Mouse (Mus musculus): Measurements from ENCODE around the gene Zmynd10.
"Not testable (repeated sequence)": the region's sequence is repeated elsewhere in the genome, so short reads cannot be mapped to it uniquely, and the experiment has no call there.

The Zmynd10 gene

GRCm38 (mm10) chr9:107563029-107563581 is 16.0 kb downstream of the Zmynd10 start, which contains the start of gene Tusc2:
Gene Tusc2 (plus strand): TSS chr9:107563255.
- DNase-seq: peak; percentile 93

- DNase-seq: not testable (repeated sequence)
These were observed 18.5 kb downstream of the Zmynd10 start for GRCm38 (mm10) chr9:107565556-107565955.

GRCm38 (mm10) chr9:107566041-107566709 is 19.1 kb downstream of the Zmynd10 start:
- peak; percentile 95 for DNase-seq

- DNase-seq: peak; percentile 60
These were observed 19.8 kb downstream of the Zmynd10 start for GRCm38 (mm10) chr9:107566855-107567254.

GRCm38 (mm10) chr9:107567702-107568319 is 20.7 kb downstream of the Zmynd10 start, which contains the start of gene Hyal2:
Gene Hyal2 (plus strand): TSS chr9:107567945.
- DNase-seq: peak; percentile 63

GRCm38 (mm10) chr9:107568331-107569261 is 21.5 kb downstream of the Zmynd10 start:
- DNase-seq: peak; percentile 84

- DNase-seq: no peak
These were observed 22.2 kb downstream of the Zmynd10 start for GRCm38 (mm10) chr9:107569270-107569669.

- no peak for DNase-seq
These were observed 22.9 kb downstream of the Zmynd10 start for GRCm38 (mm10) chr9:107570016-107570415.

- DNase-seq: no peak
These were observed 23.7 kb downstream of the Zmynd10 start for GRCm38 (mm10) chr9:107570845-107571244.

- no peak for DNase-seq
These were observed 24.6 kb downstream of the Zmynd10 start for GRCm38 (mm10) chr9:107571534-107572326.

- DNase-seq: no peak
These were observed 25.2 kb downstream of the Zmynd10 start for GRCm38 (mm10) chr9:107572327-107572662.

GRCm38 (mm10) chr9:107573774-107574173 is 26.7 kb downstream of the Zmynd10 start:
- DNase-seq: not testable (repeated sequence)

GRCm38 (mm10) chr9:107575579-107576356 is 28.7 kb downstream of the Zmynd10 start:
- no peak for DNase-seq

GRCm38 (mm10) chr9:107576357-107577107 is 29.4 kb downstream of the Zmynd10 start, which contains the start of gene Hyal1:
Gene Hyal1 (plus strand): TSS chr9:107576927.
- DNase-seq: peak; percentile 85

GRCm38 (mm10) chr9:107577871-107578270 is 30.8 kb downstream of the Zmynd10 start:
- DNase-seq: no peak

- DNase-seq: no peak
These were observed 31.5 kb downstream of the Zmynd10 start, which contains the start of gene Naa80 for GRCm38 (mm10) chr9:107578587-107578986. Gene Naa80 (plus strand): TSS chr9:107578887.

GRCm38 (mm10) chr9:107579023-107579900 is 32.2 kb downstream of the Zmynd10 start:
- no peak for DNase-seq

GRCm38 (mm10) chr9:107580501-107581317 is 33.6 kb downstream of the Zmynd10 start, which contains the start of gene Hyal3:
Gene Hyal3 (plus strand): TSS chr9:107580818.
- DNase-seq: peak; percentile 91
